Mouse (Mus musculus) MEL (cell line): ENCODE data around the gene Ebp. TPM values are rescaled to one million over a fixed set of nuclear protein-coding genes. Genes with fewer than 3 reads are reported as not detected.

ENCODE experiments used
- DNase-seq: peaks from one replicate; pipeline ENCODE4 v3.0.0; 2011; ENCODE audit warnings: low read depth, low spot score
- H3K27ac ChIP-seq: 2 replicates; pipeline ENCODE4 v1.5.1; 2012; ENCODE audit warnings: low read depth, mild to moderate bottlenecking, control low read depth, low read length, moderate library complexity; ENCODE audit not compliant: control insufficient read depth
- H3K27me3 ChIP-seq, 2 experiments: fragments of 150-350 bp in 1 of 2; sonication (generic) in 1 of 2; 2 replicates each; pipeline ENCODE4 v1.6.1; 2012; ENCODE audit warnings: low read length in 2 of 2, mild to moderate bottlenecking in 2 of 2, improper control_type of control experiment in 1 of 2, moderate library complexity in 1 of 2; ENCODE audit not compliant: insufficient read depth in 2 of 2, control insufficient read depth in 1 of 2
- H3K36me3 ChIP-seq, 2 experiments: 2 replicates each; pipeline ENCODE4 v1.6.1; 2012 to 2014; ENCODE audit warnings: low read length in 2 of 2, improper control_type of control experiment in 1 of 2, inconsistent platforms in 1 of 2, mild to moderate bottlenecking in 1 of 2; ENCODE audit not compliant: insufficient read depth in 2 of 2, control insufficient read depth in 1 of 2
- H3K4me1 ChIP-seq, 2 experiments: fragments of 150-350 bp in 1 of 2; sonication (generic) in 1 of 2; 2 replicates each; pipeline ENCODE4 v1.6.1; 2012; ENCODE audit warnings: low read length in 2 of 2, improper control_type of control experiment in 1 of 2, mild to moderate bottlenecking in 1 of 2; ENCODE audit not compliant: insufficient read depth in 2 of 2, control insufficient read depth in 1 of 2
- H3K4me3 ChIP-seq, 2 experiments: fragments of 150-350 bp in 1 of 2; sonication (generic) in 1 of 2; 2 replicates each; pipeline ENCODE4 v1.5.1; 2012; ENCODE audit warnings: low read depth in 2 of 2, low read length in 2 of 2, mild to moderate bottlenecking in 2 of 2, moderate library complexity in 2 of 2, control low read depth in 1 of 2, improper control_type of control experiment in 1 of 2; ENCODE audit not compliant: control insufficient read depth in 1 of 2, insufficient read depth in 1 of 2
- H3K79me2 ChIP-seq: 2 replicates; pipeline ENCODE4 v1.6.1; 2012; ENCODE audit warnings: mild to moderate bottlenecking, low read length, moderate library complexity; ENCODE audit not compliant: control insufficient read depth, poor library complexity, insufficient read depth
- H3K9ac ChIP-seq: 2 replicates; pipeline ENCODE4 v1.6.1; 2012; ENCODE audit warnings: low read depth, mild to moderate bottlenecking, control low read depth, low read length, moderate library complexity; ENCODE audit not compliant: control insufficient read depth, poor library complexity, severe bottlenecking
- H3K9me3 ChIP-seq: fragments of 150-350 bp; sonication (generic); replicated peaks from 2 replicates; pipeline ENCODE4 v1.6.1; 2012; ENCODE audit warnings: mild to moderate bottlenecking, low read length, improper control_type of control experiment, moderate library complexity; ENCODE audit not compliant: insufficient read depth
- BHLHE40 ChIP-seq: IDR thresholded peaks from 2 replicates; pipeline ENCODE4 v1.6.1; 2012; ENCODE audit warnings: low read depth, mild to moderate bottlenecking, inconsistent platforms, low read length, improper control_type of control experiment, borderline replicate concordance
- CHD1 ChIP-seq: IDR thresholded peaks from 2 replicates; pipeline ENCODE4 v1.6.1; 2012; ENCODE audit warnings: low read depth, mild to moderate bottlenecking, inconsistent platforms, low read length, improper control_type of control experiment
- CHD2 ChIP-seq: IDR thresholded peaks from 2 replicates; pipeline ENCODE4 v1.6.1; 2011; ENCODE audit warnings: low read length, improper control_type of control experiment
- CTCF ChIP-seq, 3 experiments: IDR thresholded peaks in 2 of 3; conservative IDR thresholded peaks in 1 of 3; 2 replicates each; pipeline ENCODE4 v1.5.1; 2011 to 2012; ENCODE audit warnings: low read length in 3 of 3, low read depth in 2 of 3, mild to moderate bottlenecking in 2 of 3, improper control_type of control experiment in 1 of 3, inconsistent platforms in 1 of 3, mixed read lengths in 1 of 3, moderate library complexity in 1 of 3; ENCODE audit not compliant: control insufficient read depth in 1 of 3, insufficient read depth in 1 of 3, poor library complexity in 1 of 3, severe bottlenecking in 1 of 3
- ELF1 ChIP-seq: IDR thresholded peaks from 2 replicates; pipeline ENCODE4 v1.6.1; 2014; ENCODE audit warnings: low read depth, mild to moderate bottlenecking, inconsistent platforms, low read length, improper control_type of control experiment, moderate library complexity
- EP300 ChIP-seq, 2 experiments: IDR thresholded peaks; 2 replicates each; pipeline ENCODE4 v1.6.1; 2011; ENCODE audit warnings: improper control_type of control experiment in 2 of 2, low read length in 2 of 2, low read depth in 1 of 2, mild to moderate bottlenecking in 1 of 2
- ETS1 ChIP-seq: IDR thresholded peaks from 2 replicates; pipeline ENCODE4 v1.6.1; 2012; ENCODE audit warnings: low read depth, mild to moderate bottlenecking, inconsistent platforms, low read length, improper control_type of control experiment, moderate library complexity
- GATA1 ChIP-seq: IDR thresholded peaks from 2 replicates; pipeline ENCODE4 v1.6.1; 2011; ENCODE audit warnings: low read depth, low read length, improper control_type of control experiment
- JUND ChIP-seq: IDR thresholded peaks from 2 replicates; pipeline ENCODE4 v1.6.1; 2011; ENCODE audit warnings: low read depth, mild to moderate bottlenecking, improper control_type of control experiment, low read length
- KAT2A ChIP-seq: conservative IDR thresholded peaks from 2 replicates; pipeline ENCODE4 v1.6.1; 2012; ENCODE audit warnings: low read depth, low read length, improper control_type of control experiment, inconsistent platforms
- MAFK ChIP-seq: IDR thresholded peaks from 2 replicates; pipeline ENCODE4 v1.6.1; 2011; ENCODE audit warnings: low read depth, mild to moderate bottlenecking, low read length, improper control_type of control experiment, borderline replicate concordance
- MAX ChIP-seq: IDR thresholded peaks from 2 replicates; pipeline ENCODE4 v1.6.1; 2011; ENCODE audit warnings: low read length, improper control_type of control experiment
- MAZ ChIP-seq: IDR thresholded peaks from 2 replicates; pipeline ENCODE4 v1.6.1; 2012; ENCODE audit warnings: low read depth, mild to moderate bottlenecking, inconsistent platforms, low read length, improper control_type of control experiment
- MEF2A ChIP-seq: IDR thresholded peaks from 2 replicates; pipeline ENCODE4 v1.6.1; 2014; ENCODE audit warnings: low read depth, mild to moderate bottlenecking, inconsistent platforms, low read length, improper control_type of control experiment; ENCODE audit not compliant: poor library complexity, insufficient replicate concordance, severe bottlenecking; ENCODE audit errors: extremely low read depth
- MXI1 ChIP-seq: IDR thresholded peaks from 2 replicates; pipeline ENCODE4 v1.6.1; 2011; ENCODE audit warnings: mild to moderate bottlenecking, low read depth, low read length, improper control_type of control experiment
- MYB ChIP-seq: IDR thresholded peaks from 2 replicates; pipeline ENCODE4 v1.6.1; 2011; ENCODE audit warnings: mild to moderate bottlenecking, low read depth, low read length, improper control_type of control experiment
- NELFE ChIP-seq: IDR thresholded peaks from 2 replicates; pipeline ENCODE4 v1.6.1; 2011; ENCODE audit warnings: low read depth, low read length, improper control_type of control experiment
- NRF1 ChIP-seq: IDR thresholded peaks from 2 replicates; pipeline ENCODE4 v1.6.1; 2014; ENCODE audit warnings: low read depth, mild to moderate bottlenecking, inconsistent platforms, low read length, improper control_type of control experiment, moderate library complexity; ENCODE audit not compliant: poor library complexity, insufficient read depth, severe bottlenecking
- POLR2A ChIP-seq, 2 experiments: IDR thresholded peaks; 2 replicates each; pipeline ENCODE4 v1.6.1; 2011 to 2012; ENCODE audit warnings: low read length in 2 of 2, mild to moderate bottlenecking in 2 of 2, control low read depth in 1 of 2, improper control_type of control experiment in 1 of 2, low read depth in 1 of 2, moderate library complexity in 1 of 2; ENCODE audit not compliant: control insufficient read depth in 1 of 2, insufficient read depth in 1 of 2, poor library complexity in 1 of 2
- POLR2AphosphoS5 ChIP-seq: IDR thresholded peaks from 2 replicates; pipeline ENCODE4 v1.6.1; 2012; ENCODE audit warnings: low read depth, borderline replicate concordance, mild to moderate bottlenecking, inconsistent platforms, low read length, moderate library complexity, mixed read lengths
- RAD21 ChIP-seq: IDR thresholded peaks from 2 replicates; pipeline ENCODE4 v1.6.1; 2011; ENCODE audit warnings: mild to moderate bottlenecking, low read depth, low read length, improper control_type of control experiment
- RCOR1 ChIP-seq: IDR thresholded peaks from 2 replicates; pipeline ENCODE4 v1.6.1; 2012; ENCODE audit warnings: low read depth, mild to moderate bottlenecking, inconsistent platforms, low read length, improper control_type of control experiment
- SIN3A ChIP-seq: IDR thresholded peaks from 2 replicates; pipeline ENCODE4 v1.6.1; 2012; ENCODE audit warnings: low read length, improper control_type of control experiment, inconsistent platforms
- TAL1 ChIP-seq: IDR thresholded peaks from 2 replicates; pipeline ENCODE4 v1.6.1; 2012; ENCODE audit warnings: mild to moderate bottlenecking, inconsistent platforms, low read length, moderate library complexity, mixed read lengths
- TBP ChIP-seq: IDR thresholded peaks from 2 replicates; pipeline ENCODE4 v1.8.0; 2011; ENCODE audit warnings: low read depth, low read length, improper control_type of control experiment
- TCF12 ChIP-seq: IDR thresholded peaks from 2 replicates; pipeline ENCODE4 v1.6.1; 2014; ENCODE audit warnings: low read depth, mild to moderate bottlenecking, inconsistent platforms, low read length, improper control_type of control experiment, moderate library complexity
- USF1 ChIP-seq: IDR thresholded peaks from 2 replicates; pipeline ENCODE4 v1.6.1; 2014; ENCODE audit warnings: low read depth, mild to moderate bottlenecking, inconsistent platforms, low read length, improper control_type of control experiment, moderate library complexity
- USF2 ChIP-seq, 2 experiments: IDR thresholded peaks; 2 replicates each; pipeline ENCODE4 v1.6.1; 2011 to 2012; ENCODE audit warnings: improper control_type of control experiment in 2 of 2, low read length in 2 of 2, borderline replicate concordance in 1 of 2, inconsistent platforms in 1 of 2, low read depth in 1 of 2, mild to moderate bottlenecking in 1 of 2; ENCODE audit not compliant: insufficient read depth in 1 of 2
- ZKSCAN1 ChIP-seq: IDR thresholded peaks from 2 replicates; pipeline ENCODE4 v1.6.1; 2012; ENCODE audit warnings: low read depth, mild to moderate bottlenecking, inconsistent platforms, low read length, improper control_type of control experiment, moderate library complexity
- ZNF384 ChIP-seq: IDR thresholded peaks from 2 replicates; pipeline ENCODE4 v1.6.1; 2012; ENCODE audit warnings: low read depth, mild to moderate bottlenecking, inconsistent platforms, low read length, improper control_type of control experiment
- polyA plus RNA-seq, 2 experiments: library from polyadenylated mRNA; stranded (reverse) in 1 of 2; unstranded in 1 of 2; fragments of >175 nt in 1 of 2; fragments of >200 nt in 1 of 2; gene quantifications; 2 replicates each; pipeline versions ENCODE4 v1.2.1 to v1.2.4; 2012; ENCODE audit warnings: low replicate concordance in 2 of 2, low read depth in 1 of 2; ENCODE audit not compliant: insufficient read length in 2 of 2, insufficient read depth in 1 of 2, missing spikeins in 1 of 2
- total RNA-seq: library from RNA; depleted of rRNA; stranded (reverse); fragments of 300-350 nt; gene quantifications from 2 replicates; pipeline ENCODE4 v1.2.3, GENCODE M21; 2012

Gene Ebp
- total and polyA plus RNA-seq, 3 experiments, result 103 to 133 TPM; not detected in 1

GRCm38 (mm10) chrX:8236704-8237103 is 43.4 kb upstream of the Ebp start:
- peaks cover 2 to 7% of the 10 kb centered on the region in 2 experiments for H3K36me3 ChIP-seq
- DNase-seq, result no peak
- no peak for TF ChIP-seq MYB
- no peak for TF ChIP-seq POLR2AphosphoS5
- TF ChIP-seq TBP, result no peak
- TF ChIP-seq MXI1, result no peak
- no peak for TF ChIP-seq KAT2A
- no peak for TF ChIP-seq BHLHE40
- TF ChIP-seq ZNF384, result no peak
- TF ChIP-seq NELFE, result no peak
- TF ChIP-seq SIN3A, result no peak
- TF ChIP-seq CTCF (IDR thresholded peaks at IDR 0.05 in 2 of 3, conservative IDR thresholded peaks at IDR 0.05 in 1 of 3; ENCODE audit: control insufficient read depth in 1 of 3, insufficient read depth in 1 of 3, low read depth in 2 of 3, low read length in 3 of 3, poor library complexity in 1 of 3, severe bottlenecking in 1 of 3), result no peak
- TF ChIP-seq NRF1, result no peak
- no peak for TF ChIP-seq USF2 (IDR thresholded peaks at IDR 0.05; ENCODE audit: borderline replicate concordance in 1 of 2, insufficient read depth in 1 of 2, low read depth in 1 of 2, low read length in 2 of 2)
- TF ChIP-seq CHD1, result no peak
- TF ChIP-seq ELF1, result no peak
- no peak for TF ChIP-seq MAX
- no peak for TF ChIP-seq ETS1
- TF ChIP-seq USF1, result no peak
- TF ChIP-seq JUND, result no peak
- TF ChIP-seq, all 39 proteins: peak for 0
- H3K9me3 ChIP-seq, result no peaks in the 10 kb centered on the region
- no peak overlapping the region for H3K4me3 ChIP-seq
- H3K9ac ChIP-seq, result no peak overlapping the region
- H3K27me3 ChIP-seq, result no peaks in the 10 kb centered on the region
- no peak overlapping the region for H3K27ac ChIP-seq
- H3K4me1 ChIP-seq, result peaks cover 3 to 8% of the 10 kb centered on the region in 2 experiments
- no peaks in the 10 kb centered on the region for H3K79me2 ChIP-seq

GRCm38 (mm10) chrX:8233602-8234001 is 40.3 kb upstream of the Ebp start:
- H3K4me1 ChIP-seq, result peaks cover 5 to 8% of the 10 kb centered on the region in 2 experiments
- no peaks in the 10 kb centered on the region for H3K79me2 ChIP-seq
- TF ChIP-seq TAL1, result 0 out of 2 replicates have a peak, but pooled peaks have one; percentile 15
- peak; percentile 29; the same call in 1 of the 2 replicates for TF ChIP-seq MXI1
- TF ChIP-seq MAZ, result no peak
- TF ChIP-seq EP300 (IDR thresholded peaks at IDR 0.05; ENCODE audit: low read depth in 1 of 2, low read length in 2 of 2), result peak; percentile 72 to 81
- TF ChIP-seq CHD2, result no peak
- TF ChIP-seq ZNF384, result peak; percentile 90
- 0 out of 2 replicates have a peak, but pooled peaks have one; percentile 10 for TF ChIP-seq MEF2A
- TF ChIP-seq MAFK, result no peak
- no peak for TF ChIP-seq POLR2A (IDR thresholded peaks at IDR 0.05; ENCODE audit: control insufficient read depth in 1 of 2, insufficient read depth in 1 of 2, low read depth in 1 of 2, low read length in 2 of 2, poor library complexity in 1 of 2)
- peak; percentile 82 for TF ChIP-seq GATA1
- TF ChIP-seq RCOR1, result 0 out of 2 replicates have a peak, but pooled peaks have one; percentile 68
- no peak for TF ChIP-seq BHLHE40
- no peak for TF ChIP-seq RAD21
- no peak for TF ChIP-seq ZKSCAN1
- TF ChIP-seq ETS1, result 0 out of 2 replicates have a peak, but pooled peaks have one; percentile 21
- TF ChIP-seq USF2 (IDR thresholded peaks at IDR 0.05; ENCODE audit: borderline replicate concordance in 1 of 2, insufficient read depth in 1 of 2, low read depth in 1 of 2, low read length in 2 of 2), result no peak
- no peak for TF ChIP-seq NRF1
- peak; percentile 82 for TF ChIP-seq TCF12
- TF ChIP-seq, all 39 proteins: peak for 9
- peaks cover 0 to 7% of the 10 kb centered on the region in 2 experiments; a peak in 2 of 4 replicates for H3K36me3 ChIP-seq
- no peak overlapping the region for H3K27ac ChIP-seq
- no peaks in the 10 kb centered on the region for H3K27me3 ChIP-seq
- no peaks in the 10 kb centered on the region for H3K9me3 ChIP-seq
- peak; percentile 45 for DNase-seq
- no peak overlapping the region for H3K9ac ChIP-seq
- H3K4me3 ChIP-seq, result no peak overlapping the region
